Mouse (Mus musculus) stomach, postnatal 0 days (tissue): Measurements from ENCODE around the gene Mettl8.

ENCODE experiments used
- CTCF ChIP-seq: IDR thresholded peaks from 2 replicates; pipeline ENCODE4 v1.5.1; 2016; ENCODE audit warnings: antibody characterized with exemption, low read depth, mild to moderate bottlenecking, moderate library complexity
- EP300 ChIP-seq: optimal IDR thresholded peaks from 2 replicates; pipeline ENCODE3; 2016; ENCODE audit warnings: antibody characterized with exemption

GRCm38 (mm10) chr2:71083454-71084193, 28.2 kb upstream of the Mettl8 start:
- TF ChIP-seq CTCF, result no peak
- no peak for TF ChIP-seq EP300
